Mouse (Mus musculus): ENCODE measurements at regions not wholly inside any gene's neighbourhood (a gene's known extent, or its start where the extent isn't known, plus 50 kb on each side); places are given as distances from the start of the nearest gene placed in this dataset.

- no peaks in the 10 kb centered on the region for H3K9me3 ChIP-seq
- H3K4me2 ChIP-seq (replicated peaks): no peak overlapping the region
- no peak overlapping the region for H3K9ac ChIP-seq (replicated peaks)
- peaks cover 24% of the 10 kb centered on the region for H3K4me1 ChIP-seq
- H3K36me3 ChIP-seq: no peaks in the 10 kb centered on the region
- no peak overlapping the region for H3K4me3 ChIP-seq
- ATAC-seq (replicated peaks): peak; percentile 71
- 10% methylated on average over 6 of the region's 6 CpGs for WGBS
- H3K27me3 ChIP-seq: 0 out of 2 replicates have a peak, but pooled peaks cover 7% of the 10 kb centered on the region
- no peak overlapping the region for H3K27ac ChIP-seq (replicated peaks)
Measured at GRCm38 (mm10) chr2:63852287-63852686, 245.6 kb downstream of the Fign start.

GRCm38 (mm10) chr2:63850033-63850432, 247.8 kb downstream of the Fign start:
- WGBS: 74% methylated on average over 5 of the region's 5 CpGs

GRCm38 (mm10) chr2:63849486-63849885, 248.4 kb downstream of the Fign start:
- H3K27ac ChIP-seq (replicated peaks): no peak overlapping the region
- H3K36me3 ChIP-seq: no peaks in the 10 kb centered on the region
- no peaks in the 10 kb centered on the region for H3K9me3 ChIP-seq
- 0 out of 2 replicates have a peak, but pooled peaks cover 7% of the 10 kb centered on the region for H3K27me3 ChIP-seq
- ATAC-seq (replicated peaks): no peak
- peaks cover 16% of the 10 kb centered on the region for H3K4me1 ChIP-seq
- no peak overlapping the region for H3K9ac ChIP-seq (replicated peaks)
- WGBS: 80% methylated on average over 6 of the region's 6 CpGs
- H3K4me3 ChIP-seq: no peak overlapping the region
- H3K4me2 ChIP-seq (replicated peaks): no peak overlapping the region

More at GRCm38 (mm10) chr2:63850033-63850432, 247.8 kb downstream of the Fign start:
- no peak for ATAC-seq (replicated peaks)
- Histone ChIP-seq H3K36me3 (no peaks in the 10 kb centered on the region), H3K4me3 (no peak overlapping the region), H3K9me3 (no peaks in the 10 kb centered on the region), H3K27ac (replicated peaks) (no peak overlapping the region), H3K4me1 (peaks cover 16% of the 10 kb centered on the region), H3K27me3 (0 out of 2 replicates have a peak, but pooled peaks cover 7% of the 10 kb centered on the region), H3K4me2 (replicated peaks) (no peak overlapping the region), H3K9ac (replicated peaks) (no peak overlapping the region)

- WGBS: 91% methylated on average over 4 of the region's 4 CpGs
- Histone ChIP-seq H3K27me3 (no peaks in the 10 kb centered on the region), H3K4me2 (replicated peaks) (no peak overlapping the region), H3K36me3 (no peaks in the 10 kb centered on the region), H3K9ac (replicated peaks) (no peak overlapping the region), H3K4me3 (no peak overlapping the region), H3K27ac (replicated peaks) (no peak overlapping the region), H3K9me3 (no peaks in the 10 kb centered on the region), H3K4me1 (no peaks in the 10 kb centered on the region)
- no peak for ATAC-seq (replicated peaks)
Measured at GRCm38 (mm10) chr2:63832041-63832714, 265.7 kb downstream of the Fign start.

GRCm38 (mm10) chr2:63830431-63830830, 267.4 kb downstream of the Fign start:
- Histone ChIP-seq H3K36me3 (no peaks in the 10 kb centered on the region), H3K4me1 (no peaks in the 10 kb centered on the region), H3K27ac (replicated peaks) (no peak overlapping the region), H3K27me3 (no peaks in the 10 kb centered on the region), H3K4me3 (no peak overlapping the region), H3K4me2 (replicated peaks) (no peak overlapping the region), H3K9ac (replicated peaks) (no peak overlapping the region), H3K9me3 (no peaks in the 10 kb centered on the region)
- WGBS: 86% methylated on average over 5 of the region's 5 CpGs
- ATAC-seq (replicated peaks): no peak

GRCm38 (mm10) chr2:63828633-63829032, 269.2 kb downstream of the Fign start:
- ATAC-seq (replicated peaks): no peak
- no peak overlapping the region for H3K4me2 ChIP-seq (replicated peaks)
- no peak overlapping the region for H3K9ac ChIP-seq (replicated peaks)
- H3K36me3 ChIP-seq: no peaks in the 10 kb centered on the region
- no peaks in the 10 kb centered on the region for H3K27me3 ChIP-seq
- no peak overlapping the region for H3K27ac ChIP-seq (replicated peaks)
- H3K9me3 ChIP-seq: no peaks in the 10 kb centered on the region
- H3K4me3 ChIP-seq: no peak overlapping the region
- H3K4me1 ChIP-seq: no peaks in the 10 kb centered on the region
- WGBS: 78% methylated on average over 3 of the region's 3 CpGs

- H3K4me2 ChIP-seq (replicated peaks): peak overlapping the region; percentile 19
- H3K4me3 ChIP-seq: no peak overlapping the region
- H3K9ac ChIP-seq (replicated peaks): no peak overlapping the region
- 0 out of 2 replicates have a peak, but pooled peaks have one; percentile 58 for ATAC-seq (replicated peaks)
- 7% methylated on average over 8 of the region's 8 CpGs for WGBS
- no peaks in the 10 kb centered on the region for H3K9me3 ChIP-seq
- H3K27ac ChIP-seq (replicated peaks): no peak overlapping the region
- no peaks in the 10 kb centered on the region for H3K36me3 ChIP-seq
- H3K27me3 ChIP-seq: no peaks in the 10 kb centered on the region
- H3K4me1 ChIP-seq: peaks cover 6% of the 10 kb centered on the region
Measured at GRCm38 (mm10) chr2:63819440-63819839, 278.4 kb downstream of the Fign start.

Measured in forebrain, embryonic 15.5 days (tissue).